Mouse (Mus musculus): Measurements from ENCODE around the gene Ndufb2. TPM values are rescaled to one million over a fixed set of nuclear protein-coding genes. Genes with fewer than 3 reads are reported as not detected.

The Ndufb2 gene
- 298 and 316 TPM in 2 replicates for polyA plus RNA-seq (2016; fragmentation: Nextera tagmentation; extraction: Ambion mirVana)

DNA sequence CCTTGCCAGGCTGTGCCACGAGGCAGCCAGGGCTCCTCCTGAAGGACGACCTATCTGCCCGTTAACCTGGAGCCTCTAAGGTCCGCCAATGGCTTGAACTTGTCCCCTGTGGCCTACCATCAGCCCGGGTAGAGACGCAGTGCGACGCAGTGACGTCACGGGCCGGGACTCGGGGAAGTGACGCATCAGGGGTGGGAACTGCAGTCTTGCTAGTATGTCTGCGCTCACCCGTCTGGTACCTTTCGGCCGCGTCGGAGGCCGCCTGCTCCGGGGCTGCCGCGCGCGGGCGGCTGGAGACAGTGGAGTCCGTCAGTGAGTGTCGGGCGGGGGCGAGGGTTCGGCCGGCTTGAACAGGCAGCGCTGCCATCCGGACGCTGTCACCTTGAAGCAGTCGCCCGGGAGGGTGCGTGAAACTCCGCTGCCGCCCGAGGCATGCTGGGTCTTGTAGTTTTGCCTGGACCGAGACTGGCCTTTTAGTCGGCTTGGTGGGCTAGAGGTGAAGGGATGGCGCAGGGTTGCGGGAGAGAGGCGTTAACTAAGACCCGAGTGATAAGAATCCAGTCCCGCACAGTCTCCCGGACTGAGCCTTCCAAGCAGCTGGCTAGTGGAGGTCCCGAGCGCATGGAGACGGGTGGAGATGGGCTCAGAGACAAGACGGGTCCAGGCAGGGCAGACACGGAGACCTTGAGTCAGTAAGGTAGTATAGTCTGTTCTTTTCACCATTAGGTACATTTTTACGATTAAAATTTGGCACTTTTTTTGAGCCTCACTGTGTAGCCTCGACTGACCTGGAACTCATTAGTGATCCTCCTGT is at the start of gene Ndufb2:
Ndufb2 (plus strand) TSS at position 174 of the 814 bp plus-strand sequence.
- Histone ChIP-seq H3K4me2 (peak within 1 kb of the TSS; percentile 60), H3K9me3 (no peaks in the 10 kb centered on the region), H3K27ac (peak within 1 kb of the TSS; percentile 87), H3K36me3 (peaks cover 36% of the 10 kb centered on the region), H3K9ac (replicated peaks) (peak within 1 kb of the TSS; percentile 80), H3K4me3 (replicated peaks) (peak within 1 kb of the TSS; percentile 82), H3K4me1 (replicated peaks) (peaks cover 4% of the 10 kb centered on the region), H3K27me3 (no peaks in the 10 kb centered on the region)
- under 1% methylated on average over 56 of the region's 56 CpGs for WGBS
- peak; percentile 98 for ATAC-seq (ENCODE audit: insufficient number of reproducible peaks, insufficient read depth, low FRiP score, low TSS enrichment, low read depth)

DNA sequence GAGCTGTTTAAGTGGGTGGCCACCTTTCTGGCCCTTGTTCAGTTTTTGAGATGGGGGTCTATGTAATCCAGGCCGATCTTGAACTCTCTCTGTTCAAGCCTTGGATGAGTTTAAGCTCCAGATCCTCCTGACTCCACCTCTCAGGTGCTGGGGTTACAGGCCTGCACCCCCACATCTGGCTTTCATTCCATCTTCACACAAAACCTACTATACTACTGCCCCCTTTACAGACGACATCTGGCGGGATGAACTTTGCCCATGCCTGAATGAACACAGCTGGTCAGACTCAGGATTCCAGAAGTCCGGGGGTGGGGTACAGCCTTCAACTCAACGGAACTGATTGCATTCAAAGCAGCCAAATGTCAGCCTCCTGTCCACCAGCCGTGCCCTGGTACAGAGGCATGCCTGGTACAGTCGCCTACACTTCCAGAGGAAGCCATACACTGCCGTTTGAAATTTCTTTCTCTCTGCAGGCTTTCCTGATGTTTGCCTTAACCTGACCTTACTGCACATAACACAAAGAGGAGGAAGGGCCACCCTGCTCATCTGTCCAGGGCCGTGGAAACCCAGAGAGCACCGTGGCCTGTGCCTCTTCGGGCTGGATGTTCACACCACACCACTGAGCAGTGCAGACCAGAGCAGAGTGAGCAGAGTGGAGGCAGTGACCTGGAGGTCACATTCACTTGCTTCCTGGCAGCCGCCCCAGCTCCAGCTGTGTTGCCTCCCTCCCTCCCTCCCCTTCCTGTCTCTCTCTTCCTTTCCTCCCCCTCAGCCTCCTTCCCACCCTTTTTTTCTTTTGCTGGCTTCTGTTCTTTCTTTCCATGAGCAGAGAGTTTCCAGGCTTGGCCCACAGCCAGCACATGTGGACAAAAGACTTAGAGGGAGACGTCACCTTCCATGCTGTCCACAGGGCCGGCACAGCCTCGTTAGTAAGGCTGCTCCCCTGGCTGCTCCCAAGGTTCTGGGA is 49.5 kb upstream of the Ndufb2 start:
- Histone ChIP-seq H3K36me3 (no peaks in the 10 kb centered on the region; the same call in 1 of the 2 replicates), H3K4me2 (peak overlapping the region; percentile 41), H3K4me3 (replicated peaks) (no peak overlapping the region), H3K9ac (replicated peaks) (no peak overlapping the region), H3K27me3 (no peaks in the 10 kb centered on the region), H3K9me3 (no peaks in the 10 kb centered on the region), H3K4me1 (replicated peaks) (peaks cover 69% of the 10 kb centered on the region), H3K27ac (peak overlapping the region; percentile 89)
- WGBS = 12% methylated on average over 15 of the region's 15 CpGs
- peak; percentile 86 for ATAC-seq (ENCODE audit: insufficient number of reproducible peaks, insufficient read depth, low FRiP score, low TSS enrichment, low read depth)

DNA sequence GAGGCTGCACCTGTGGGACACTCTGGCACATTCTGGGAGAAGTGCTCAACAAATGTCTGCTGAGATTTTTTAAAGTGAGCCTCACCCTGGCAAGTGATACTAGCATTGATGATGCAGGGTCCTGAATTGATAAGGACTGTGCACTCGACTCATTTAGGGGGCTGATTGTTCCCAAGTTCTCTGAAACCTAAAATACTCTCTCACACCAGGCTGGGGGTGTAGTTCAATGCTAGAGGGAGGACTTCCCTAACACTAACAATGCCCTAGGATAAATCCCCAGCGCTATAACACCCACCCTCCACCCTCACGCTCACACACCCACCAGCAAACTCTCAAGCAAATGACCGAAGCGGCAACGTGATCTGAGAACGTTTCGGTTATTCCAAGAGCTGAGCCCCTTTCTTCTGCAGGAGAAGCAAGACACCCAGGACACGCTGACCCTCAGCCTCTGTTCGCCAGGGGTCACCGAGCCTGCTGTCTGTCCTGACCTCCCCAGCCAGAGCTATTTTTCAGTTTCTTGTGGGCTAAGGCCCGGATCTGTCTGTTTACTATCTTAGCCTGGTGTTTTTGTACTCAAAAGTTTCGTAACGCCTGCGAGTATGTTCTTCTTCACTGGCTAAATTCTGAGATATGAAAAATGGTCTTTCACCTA is 48.5 kb upstream of the Ndufb2 start:
- no peak; the same call in 1 of the 2 replicates for ATAC-seq (ENCODE audit: insufficient number of reproducible peaks, insufficient read depth, low FRiP score, low TSS enrichment, low read depth)
- WGBS = 43% methylated on average over 15 of the region's 15 CpGs
- H3K27ac ChIP-seq = peak overlapping the region; percentile 89
- peaks cover under 1% of the 10 kb centered on the region; the same call in 1 of the 2 replicates for H3K36me3 ChIP-seq
- peak overlapping the region; percentile 41; the same call in 1 of the 2 replicates for H3K4me2 ChIP-seq
- peaks cover 59% of the 10 kb centered on the region for H3K4me1 ChIP-seq (replicated peaks)
- H3K9me3 ChIP-seq = no peaks in the 10 kb centered on the region
- no peak overlapping the region for H3K9ac ChIP-seq (replicated peaks)
- H3K4me3 ChIP-seq (replicated peaks) = no peak overlapping the region
- no peaks in the 10 kb centered on the region for H3K27me3 ChIP-seq

DNA sequence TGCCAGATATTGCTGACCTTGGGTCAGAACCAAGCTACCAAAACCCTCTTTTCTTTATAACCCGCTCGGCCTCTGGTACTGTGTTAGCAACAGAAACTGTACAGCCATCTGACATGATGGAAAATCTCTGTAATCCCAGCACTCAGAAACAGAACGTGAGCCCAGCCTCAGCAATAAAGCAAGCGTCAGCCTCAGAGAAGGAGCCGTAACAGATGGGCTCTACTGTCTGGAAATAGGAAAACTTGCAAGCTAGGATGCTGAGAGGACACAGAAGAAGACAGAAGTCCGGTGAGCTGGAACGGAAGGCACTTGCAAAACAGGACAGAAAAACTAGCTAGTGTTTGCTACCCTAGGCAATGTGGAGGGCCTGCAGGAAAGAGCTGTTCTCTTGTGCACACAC is 46.9 kb upstream of the Ndufb2 start:
- Histone ChIP-seq H3K27me3 (no peaks in the 10 kb centered on the region), H3K4me1 (replicated peaks) (peaks cover 43% of the 10 kb centered on the region), H3K4me2 (no peak overlapping the region), H3K9me3 (no peaks in the 10 kb centered on the region), H3K4me3 (replicated peaks) (no peak overlapping the region), H3K9ac (replicated peaks) (no peak overlapping the region), H3K36me3 (peaks cover 5% of the 10 kb centered on the region; the same call in 1 of the 2 replicates), H3K27ac (peak overlapping the region; percentile 89)
- ATAC-seq (ENCODE audit: insufficient number of reproducible peaks, insufficient read depth, low FRiP score, low TSS enrichment, low read depth) = no peak
- WGBS = 78% methylated on average over 7 of the region's 7 CpGs

DNA sequence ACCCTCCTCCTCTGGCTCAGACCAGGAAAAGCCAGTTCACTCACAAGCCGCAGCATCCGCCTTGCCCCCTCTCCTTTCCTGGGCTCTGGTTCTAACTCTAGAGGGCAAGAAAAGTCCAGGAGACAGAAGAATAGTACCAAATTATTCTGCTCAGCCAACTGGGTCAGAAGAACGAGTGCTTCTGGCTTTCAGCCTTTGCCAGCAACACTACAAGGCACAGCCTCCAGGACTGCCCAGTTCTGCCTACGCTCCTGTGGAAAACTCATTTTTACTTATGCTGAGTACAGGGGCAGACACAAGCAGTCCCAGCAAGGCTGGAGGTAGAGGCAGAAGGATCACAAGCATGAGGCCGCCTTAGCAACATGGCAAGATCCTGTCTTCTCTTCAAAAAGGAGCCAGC is 44.3 kb upstream of the Ndufb2 start:
- Histone ChIP-seq H3K27ac (no peak overlapping the region), H3K9me3 (no peaks in the 10 kb centered on the region), H3K36me3 (peaks cover 13% of the 10 kb centered on the region; the same call in 1 of the 2 replicates), H3K9ac (replicated peaks) (no peak overlapping the region), H3K27me3 (no peaks in the 10 kb centered on the region), H3K4me1 (replicated peaks) (peaks cover 32% of the 10 kb centered on the region), H3K4me3 (replicated peaks) (no peak overlapping the region), H3K4me2 (no peak overlapping the region)
- 73% methylated on average over 5 of the region's 5 CpGs for WGBS
- ATAC-seq (ENCODE audit: insufficient number of reproducible peaks, insufficient read depth, low FRiP score, low TSS enrichment, low read depth) = no peak

DNA sequence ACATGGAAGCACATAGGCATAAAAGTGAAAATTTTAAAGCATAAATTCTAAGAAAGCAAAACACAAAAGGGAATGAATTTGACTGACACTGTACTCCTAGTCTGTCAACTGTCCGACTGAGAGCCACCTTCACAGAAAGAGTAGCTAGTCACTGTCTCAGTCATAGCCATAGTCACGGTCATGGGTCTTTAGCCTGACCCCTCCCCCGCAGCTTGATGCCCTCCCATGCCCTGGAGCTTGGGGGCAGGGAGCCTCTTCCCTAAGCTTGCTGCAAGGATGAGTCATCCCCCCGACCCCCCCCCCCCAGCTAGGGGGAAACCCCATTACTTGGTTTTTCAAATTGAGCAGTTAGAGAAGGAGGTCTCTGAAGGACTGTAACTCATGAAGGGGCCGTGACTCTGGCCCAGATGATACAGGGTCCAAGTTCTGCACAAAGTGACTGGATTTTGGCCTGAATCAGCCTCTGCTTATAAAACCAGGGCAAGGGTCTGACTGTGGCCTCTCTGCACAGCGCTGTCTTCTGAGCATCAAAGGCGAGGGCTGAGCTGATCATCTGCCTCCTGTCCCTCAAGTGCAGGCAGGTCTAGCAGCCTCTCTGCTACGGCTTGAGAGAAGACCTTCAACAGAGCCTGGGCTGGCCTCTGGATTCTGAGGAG is 40.3 kb upstream of the Ndufb2 start:
- Histone ChIP-seq H3K9me3 (no peaks in the 10 kb centered on the region), H3K27ac (no peak overlapping the region), H3K4me1 (replicated peaks) (peaks cover 21% of the 10 kb centered on the region), H3K4me2 (no peak overlapping the region), H3K9ac (replicated peaks) (no peak overlapping the region), H3K27me3 (no peaks in the 10 kb centered on the region), H3K36me3 (peaks cover 26% of the 10 kb centered on the region), H3K4me3 (replicated peaks) (no peak overlapping the region)
- no peak for ATAC-seq (ENCODE audit: insufficient number of reproducible peaks, insufficient read depth, low FRiP score, low TSS enrichment, low read depth)
- WGBS = 68% methylated on average over 8 of the region's 8 CpGs

DNA sequence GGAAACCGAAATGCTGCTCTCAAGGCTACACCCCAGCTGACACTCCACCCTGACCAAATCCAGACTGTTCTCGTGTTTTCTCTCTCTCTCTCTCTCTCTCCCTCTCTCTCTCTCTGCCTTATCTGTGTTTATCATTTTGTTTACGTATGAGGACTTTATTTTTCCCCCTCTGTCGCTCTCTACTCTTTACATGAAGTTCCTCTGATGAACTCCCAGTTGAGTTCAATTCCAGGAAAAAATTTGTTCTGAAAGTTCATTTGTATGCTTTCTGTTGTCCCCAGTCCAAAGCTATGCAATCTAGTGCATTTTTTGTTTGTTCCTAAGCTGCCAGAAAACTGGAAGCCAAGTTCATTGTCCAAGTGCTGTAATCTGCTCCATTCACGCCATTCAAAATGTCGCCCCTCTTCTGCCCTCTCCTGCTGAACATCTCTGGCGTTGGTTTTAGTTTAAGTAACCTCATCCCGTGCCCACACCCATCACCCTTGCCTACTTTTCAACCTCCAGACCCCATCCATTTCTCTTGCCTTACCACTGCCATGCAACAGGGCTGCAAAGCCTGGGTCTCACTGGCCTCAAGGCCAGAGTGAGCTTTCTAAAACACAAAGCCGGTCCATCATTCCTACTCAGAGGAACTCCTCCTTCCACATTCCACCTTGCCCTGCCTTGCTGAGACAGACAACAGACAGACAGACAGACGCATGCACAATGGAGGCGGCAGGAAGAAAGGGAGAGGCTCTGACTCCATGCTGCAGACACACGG is 37.3 kb upstream of the Ndufb2 start:
- Histone ChIP-seq H3K9ac (replicated peaks) (no peak overlapping the region), H3K27ac (no peak overlapping the region), H3K36me3 (peaks cover 22% of the 10 kb centered on the region), H3K9me3 (no peaks in the 10 kb centered on the region), H3K4me3 (replicated peaks) (peak overlapping the region; percentile 93; the same call in 1 of the 2 replicates), H3K4me1 (replicated peaks) (peaks cover 40% of the 10 kb centered on the region), H3K4me2 (peak overlapping the region; percentile 78), H3K27me3 (no peaks in the 10 kb centered on the region)
- ATAC-seq (ENCODE audit: insufficient number of reproducible peaks, insufficient read depth, low FRiP score, low TSS enrichment, low read depth) = no peak
- WGBS = 83% methylated on average over 12 of the region's 12 CpGs

DNA sequence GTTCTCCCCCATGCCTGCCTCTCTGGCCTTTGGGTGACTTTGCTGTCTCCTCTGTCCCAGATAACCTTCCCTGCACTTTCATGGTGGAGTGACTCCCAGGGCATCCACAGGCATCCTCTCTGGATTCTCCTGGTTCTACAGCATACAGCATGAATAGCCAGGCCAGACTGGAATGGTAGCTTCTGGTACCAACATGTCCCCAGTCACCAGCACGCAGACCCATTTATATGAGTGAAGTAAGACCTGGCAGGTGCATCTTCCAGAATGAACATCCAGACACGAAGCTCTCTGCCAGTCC is 36.8 kb upstream of the Ndufb2 start:
- Histone ChIP-seq H3K27me3 (no peaks in the 10 kb centered on the region), H3K9me3 (no peaks in the 10 kb centered on the region), H3K27ac (no peak overlapping the region), H3K4me3 (replicated peaks) (peak overlapping the region; percentile 93), H3K4me1 (replicated peaks) (peaks cover 40% of the 10 kb centered on the region), H3K9ac (replicated peaks) (no peak overlapping the region), H3K4me2 (peak overlapping the region; percentile 78), H3K36me3 (peaks cover 22% of the 10 kb centered on the region)
- WGBS = 72% methylated on average over 2 of the region's 2 CpGs
- no peak for ATAC-seq (ENCODE audit: insufficient number of reproducible peaks, insufficient read depth, low FRiP score, low TSS enrichment, low read depth)

DNA sequence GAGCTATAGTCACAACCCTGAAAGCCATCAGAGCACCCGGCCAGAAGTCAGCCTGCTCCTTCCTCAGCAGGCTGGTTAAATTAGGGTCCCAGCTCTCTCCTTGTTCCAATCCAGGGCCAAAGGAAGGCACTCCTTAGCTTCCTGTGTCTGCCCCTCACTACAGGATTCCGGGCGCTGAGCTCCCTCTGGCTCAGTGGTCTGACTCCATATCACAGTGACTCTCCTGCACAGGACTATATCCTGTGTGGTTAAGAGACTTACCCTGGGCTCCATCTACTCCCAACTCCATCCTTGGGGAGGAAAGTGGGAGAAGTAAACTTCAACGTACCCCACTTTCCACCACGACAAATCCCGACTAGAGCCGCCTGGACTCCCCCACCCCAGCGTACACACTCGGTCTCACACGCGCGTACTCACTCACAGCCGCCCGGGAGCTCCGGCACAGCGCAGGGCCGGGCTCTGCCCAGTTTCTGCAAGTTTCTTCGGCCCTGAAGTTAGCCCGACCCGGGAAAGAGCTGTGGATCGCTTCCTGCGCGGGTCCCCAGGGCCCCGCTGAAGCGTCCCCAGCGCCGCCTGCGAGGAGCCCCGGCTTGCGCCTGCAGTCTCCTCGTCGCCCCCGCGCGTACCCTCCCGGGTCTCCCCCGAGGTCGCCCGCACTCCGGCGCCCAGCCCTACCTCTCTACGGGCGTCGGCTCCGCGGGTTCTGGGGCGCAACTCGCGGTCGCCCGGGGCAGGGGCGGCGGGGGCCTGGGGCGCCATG is 35.3 kb upstream of the Ndufb2 start:
- under 1% methylated on average over 46 of the region's 54 CpGs for WGBS
- H3K9ac ChIP-seq (replicated peaks) = peak overlapping the region; percentile 94
- H3K27me3 ChIP-seq = no peaks in the 10 kb centered on the region
- peak overlapping the region; percentile 93 for H3K4me3 ChIP-seq (replicated peaks)
- H3K4me2 ChIP-seq = peak overlapping the region; percentile 78
- no peaks in the 10 kb centered on the region for H3K9me3 ChIP-seq
- peak overlapping the region; percentile 97 for H3K27ac ChIP-seq
- ATAC-seq (ENCODE audit: insufficient number of reproducible peaks, insufficient read depth, low FRiP score, low TSS enrichment, low read depth) = peak; percentile 54
- peaks cover 38% of the 10 kb centered on the region for H3K4me1 ChIP-seq (replicated peaks)
- peaks cover 13% of the 10 kb centered on the region for H3K36me3 ChIP-seq

Data from limb, embryonic 12.5 days (tissue).